Mouse (Mus musculus) stomach, embryonic 16.5 days (tissue): ENCODE results near the gene Necab2. TPM values are rescaled to one million over a fixed set of nuclear protein-coding genes. Genes with fewer than 3 reads are reported as not detected.

Experiments used
- ATAC-seq: fragments of 200-750 bp; cut with Nextera tagmentation; 2 replicates; pipeline ENCODE4 v1.8.0; 2017; ENCODE audit warnings: moderate number of reproducible peaks, moderate TSS enrichment; ENCODE audit not compliant: insufficient read depth, low FRiP score
- H3K27ac ChIP-seq: fragments of 300-500 bp; sonication (generic); 2 replicates; pipeline ENCODE4 v1.5.1; 2014; ENCODE audit warnings: low read length
- H3K27me3 ChIP-seq: fragments of 300-500 bp; sonication (generic); 2 replicates; pipeline ENCODE4 v1.6.1; 2014; ENCODE audit warnings: low read length, control low read depth, mixed read lengths; ENCODE audit not compliant: control insufficient read depth, insufficient read depth
- H3K36me3 ChIP-seq: fragments of 300-500 bp; sonication (generic); 2 replicates; pipeline ENCODE4 v1.6.1; 2014; ENCODE audit warnings: low read length; ENCODE audit not compliant: control insufficient read depth, insufficient read depth
- H3K4me1 ChIP-seq: fragments of 300-500 bp; sonication (generic); 2 replicates; pipeline ENCODE4 v1.6.1; 2014; ENCODE audit warnings: low read length, control low read depth, mixed read lengths; ENCODE audit not compliant: control insufficient read depth, insufficient read depth
- H3K4me2 ChIP-seq: fragments of 300-500 bp; sonication (generic); 2 replicates; pipeline ENCODE4 v1.6.1; 2014; ENCODE audit warnings: low read depth, low read length, mixed read lengths
- H3K4me3 ChIP-seq: fragments of 300-500 bp; sonication (generic); replicated peaks from 2 replicates; pipeline ENCODE4 v1.5.1; 2014; ENCODE audit warnings: mild to moderate bottlenecking, low read length
- H3K9ac ChIP-seq: fragments of 300-500 bp; sonication (generic); 2 replicates; pipeline ENCODE4 v1.6.1; 2014; ENCODE audit warnings: low read length
- H3K9me3 ChIP-seq: fragments of 300-500 bp; sonication (generic); replicated peaks from 2 replicates; pipeline ENCODE4 v1.6.1; 2016; ENCODE audit warnings: low read length, control low read depth; ENCODE audit not compliant: control insufficient read depth
- WGBS: fragments of 180-500 bp; shearing (Covaris S2); extraction: QIAGEN DNeasy Blood & Tissue Kit; methylation state at CpG from one replicate; pipeline ENCODE4 v1.1.7; 2014; 5-methylcytosine and 5-hydroxymethylcytosine counted together
- polyA plus RNA-seq: library from polyadenylated mRNA; unstranded; fragments of >200 nt; fragmentation: Nextera tagmentation; extraction: Ambion mirVana; gene quantifications from 2 replicates; pipeline ENCODE4 v1.2.1, GENCODE M21; 2015

Necab2 gene
- polyA plus RNA-seq, 1 experiment from 2014 or later, result 1.5 TPM

DNA sequence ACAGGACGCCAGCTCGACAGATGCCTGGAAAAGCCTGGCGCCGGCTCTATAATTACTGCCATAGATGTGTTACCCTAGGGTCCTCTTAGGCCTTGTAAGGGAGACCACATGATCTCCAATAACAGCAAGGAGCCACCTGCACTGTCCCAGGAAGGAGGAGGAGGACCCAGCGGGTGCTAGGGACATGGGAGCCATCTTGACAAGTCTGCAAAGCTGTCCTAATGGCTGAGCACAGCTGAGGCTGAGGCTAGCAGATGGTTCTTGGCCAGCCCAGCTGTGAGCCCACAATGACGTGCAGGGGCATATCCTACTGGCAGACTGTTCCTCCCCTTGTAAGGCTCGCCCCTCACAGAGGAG is 6.6 kb upstream of the Necab2 start:
- no peak for ATAC-seq
- Histone ChIP-seq H3K4me3 (no peak overlapping the region), H3K4me2 (peak overlapping the region; percentile 49; the same call in 1 of the 2 replicates)

DNA sequence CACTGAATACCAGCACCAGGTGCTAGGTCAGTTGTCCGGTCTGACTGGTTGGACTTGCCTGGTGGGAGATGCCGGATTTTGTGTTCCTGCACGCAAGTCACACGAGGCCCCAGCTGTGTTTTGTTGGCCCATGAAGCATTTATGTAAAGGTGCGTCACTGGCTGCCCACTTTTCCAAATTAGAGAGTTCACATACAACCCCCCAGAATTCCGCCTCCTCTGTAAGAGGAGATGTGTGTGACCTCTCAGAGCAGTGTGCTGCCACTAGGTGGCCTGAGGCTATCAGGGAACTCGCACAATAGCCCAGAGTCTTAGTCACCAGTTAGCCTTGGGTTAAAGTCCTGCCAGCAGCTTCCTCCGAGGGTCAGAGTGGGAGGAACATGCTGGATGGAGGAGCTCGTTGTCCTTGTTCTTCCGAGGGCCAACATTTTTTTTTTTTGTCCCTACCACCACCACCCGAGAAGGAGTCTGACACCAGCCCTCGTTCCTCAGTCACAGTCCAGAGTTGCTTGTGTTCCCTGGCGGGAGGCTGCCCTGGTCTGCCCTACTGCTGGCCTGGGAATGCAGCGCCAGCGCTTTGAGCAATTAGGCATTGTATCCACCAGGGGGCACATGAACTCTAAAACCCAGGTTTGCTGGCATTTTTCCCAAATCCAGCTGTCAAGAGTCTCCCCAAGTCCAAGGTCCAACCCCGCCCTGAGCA is 6.1 kb upstream of the Necab2 start:
- no peak overlapping the region for H3K9ac ChIP-seq
- no peaks in the 10 kb centered on the region for H3K36me3 ChIP-seq
- no peaks in the 10 kb centered on the region for H3K9me3 ChIP-seq
- H3K27ac ChIP-seq, result peak overlapping the region; percentile 79
- H3K27me3 ChIP-seq, result no peaks in the 10 kb centered on the region
- peak overlapping the region; percentile 25; the same call in 1 of the 2 replicates for H3K4me2 ChIP-seq
- H3K4me1 ChIP-seq, result peaks cover 19% of the 10 kb centered on the region
- WGBS, result 17% methylated on average over 16 of the region's 16 CpGs
- H3K4me3 ChIP-seq, result no peak overlapping the region
- ATAC-seq, result peak; percentile 52

More for the DNA sequence above, 6.6 kb upstream of the Necab2 start:
- Histone ChIP-seq H3K36me3 (no peaks in the 10 kb centered on the region), H3K27me3 (no peaks in the 10 kb centered on the region), H3K9me3 (no peaks in the 10 kb centered on the region), H3K4me1 (peaks cover 19% of the 10 kb centered on the region), H3K27ac (peak overlapping the region; percentile 65), H3K9ac (no peak overlapping the region)
- WGBS, result 66% methylated on average over 7 of the region's 7 CpGs

DNA sequence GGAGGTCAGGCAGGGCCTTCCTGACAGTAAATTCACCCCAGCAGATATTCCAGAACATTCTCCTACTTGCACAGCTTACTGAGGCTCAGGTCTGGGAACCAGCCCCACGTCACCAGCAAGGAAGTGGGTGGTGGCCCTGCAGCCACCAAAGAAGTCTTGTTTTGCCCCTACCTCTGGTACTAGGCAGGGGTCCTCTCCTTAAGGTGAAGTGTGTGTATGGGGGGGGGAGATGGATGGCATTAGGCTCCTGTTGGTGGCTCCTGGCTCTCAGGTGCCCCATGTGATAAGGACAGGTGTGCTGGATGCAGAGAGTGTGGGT is 5.6 kb upstream of the Necab2 start:
- H3K27me3 ChIP-seq, result no peaks in the 10 kb centered on the region
- no peak; the same call in 1 of the 2 replicates for ATAC-seq
- peak overlapping the region; percentile 25 for H3K4me2 ChIP-seq
- H3K36me3 ChIP-seq, result no peaks in the 10 kb centered on the region
- peaks cover 19% of the 10 kb centered on the region for H3K4me1 ChIP-seq
- no peak overlapping the region for H3K4me3 ChIP-seq
- peak overlapping the region; percentile 50; the same call in 1 of the 2 replicates for H3K9ac ChIP-seq
- 30% methylated on average over 1 of the region's 1 CpGs for WGBS
- peak overlapping the region; percentile 79 for H3K27ac ChIP-seq
- H3K9me3 ChIP-seq, result no peaks in the 10 kb centered on the region

DNA sequence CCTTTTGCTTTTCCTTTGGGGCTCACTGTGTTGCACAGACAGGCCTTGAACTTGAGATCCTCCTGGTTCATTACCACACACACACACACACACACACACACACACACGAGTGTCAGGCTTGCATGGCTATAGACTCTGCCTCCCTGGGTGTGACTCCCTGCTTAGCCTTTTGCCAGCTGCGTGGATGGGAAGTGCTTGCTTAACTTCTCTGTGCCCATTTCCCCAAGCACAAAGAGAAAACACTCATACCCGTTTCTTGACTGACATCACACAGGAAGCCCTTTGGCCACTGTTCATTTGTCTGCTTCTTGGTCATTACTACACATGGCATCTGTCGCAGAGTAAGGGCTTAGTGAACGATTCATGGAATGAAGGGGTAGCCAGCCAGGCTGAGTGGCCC is 4.5 kb upstream of the Necab2 start:
- Histone ChIP-seq H3K27me3 (0 out of 2 replicates have a peak, but pooled peaks cover under 1% of the 10 kb centered on the region), H3K4me2 (no peak overlapping the region), H3K9ac (no peak overlapping the region), H3K4me3 (no peak overlapping the region), H3K27ac (no peak overlapping the region), H3K9me3 (no peaks in the 10 kb centered on the region), H3K36me3 (no peaks in the 10 kb centered on the region), H3K4me1 (peaks cover 18% of the 10 kb centered on the region)
- 65% methylated on average over 5 of the region's 5 CpGs for WGBS
- no peak for ATAC-seq

DNA sequence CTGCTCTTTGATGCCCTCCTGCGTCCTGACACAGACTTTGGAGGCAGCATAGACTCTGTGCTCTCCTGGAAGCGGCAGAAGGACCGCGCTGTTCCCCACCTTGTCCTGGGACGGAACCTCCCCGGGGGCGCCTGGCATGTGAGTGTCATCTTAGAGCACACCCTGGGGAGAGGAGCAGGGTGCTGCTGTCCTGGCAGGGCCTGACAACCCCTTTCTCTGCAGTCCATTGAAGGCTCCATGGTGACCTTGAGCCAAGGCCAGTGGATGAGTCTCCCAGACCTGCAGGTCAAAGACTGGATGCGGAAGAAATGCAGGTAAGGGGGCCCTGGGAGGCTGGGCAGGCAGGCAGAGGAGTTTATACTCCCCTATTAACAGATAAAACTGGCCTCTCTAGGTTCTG is 3.5 kb upstream of the Necab2 start:
- no peaks in the 10 kb centered on the region for H3K9me3 ChIP-seq
- no peak overlapping the region for H3K4me3 ChIP-seq
- no peak for ATAC-seq
- peaks cover 9% of the 10 kb centered on the region for H3K27me3 ChIP-seq
- no peaks in the 10 kb centered on the region for H3K36me3 ChIP-seq
- 95% methylated on average over 8 of the region's 8 CpGs for WGBS
- no peak overlapping the region for H3K4me2 ChIP-seq
- peaks cover 14% of the 10 kb centered on the region for H3K4me1 ChIP-seq
- no peak overlapping the region for H3K9ac ChIP-seq
- H3K27ac ChIP-seq, result no peak overlapping the region

DNA sequence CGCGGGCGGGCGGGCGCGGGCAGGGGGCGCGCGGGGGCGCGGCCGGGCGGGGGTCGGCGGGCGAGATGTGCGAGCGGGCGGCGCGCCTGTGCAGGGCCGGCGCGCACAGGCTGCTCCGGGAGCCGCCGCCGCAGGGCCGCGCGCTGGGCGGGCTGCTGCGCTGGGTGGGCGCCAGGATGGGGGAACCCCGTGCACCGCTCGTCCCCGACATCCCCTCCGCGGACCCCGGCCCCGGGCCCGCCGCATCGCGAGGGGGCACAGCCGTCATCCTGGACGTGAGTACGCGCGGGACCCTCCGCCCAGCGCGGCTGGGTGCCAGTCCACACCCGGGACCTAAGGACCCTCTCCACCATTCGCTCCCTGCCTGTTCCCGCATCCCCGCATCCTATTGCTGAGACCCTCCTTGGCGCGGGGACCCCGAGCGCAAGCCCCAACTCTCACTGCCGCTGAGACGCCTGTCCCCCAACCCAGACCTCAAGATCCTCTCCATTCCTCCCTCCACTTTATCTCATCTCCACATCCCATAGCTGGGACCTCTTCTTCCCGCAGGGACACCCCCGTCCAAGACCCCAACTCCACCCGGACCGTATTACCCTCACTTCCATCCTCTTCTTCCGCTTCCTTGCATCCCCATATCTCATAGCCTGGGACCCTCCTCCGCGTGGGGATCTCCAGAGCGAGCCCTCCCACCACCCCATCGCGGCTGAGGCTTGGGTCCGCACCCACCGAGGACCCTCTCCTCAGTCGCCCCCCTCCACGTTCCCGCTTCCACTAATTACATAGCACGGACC is 666 bp downstream of the Necab2 start:
- H3K4me2 ChIP-seq, result peak overlapping the region; percentile 100
- peak overlapping the region; percentile 65 for H3K4me3 ChIP-seq
- peaks cover 16% of the 10 kb centered on the region for H3K27me3 ChIP-seq
- H3K9me3 ChIP-seq, result no peaks in the 10 kb centered on the region
- no peak overlapping the region for H3K27ac ChIP-seq
- 1% methylated on average over 53 of the region's 80 CpGs for WGBS
- ATAC-seq, result no peak
- H3K4me1 ChIP-seq, result peaks cover 5% of the 10 kb centered on the region
- H3K9ac ChIP-seq, result peak overlapping the region; percentile 78
- no peaks in the 10 kb centered on the region for H3K36me3 ChIP-seq

DNA sequence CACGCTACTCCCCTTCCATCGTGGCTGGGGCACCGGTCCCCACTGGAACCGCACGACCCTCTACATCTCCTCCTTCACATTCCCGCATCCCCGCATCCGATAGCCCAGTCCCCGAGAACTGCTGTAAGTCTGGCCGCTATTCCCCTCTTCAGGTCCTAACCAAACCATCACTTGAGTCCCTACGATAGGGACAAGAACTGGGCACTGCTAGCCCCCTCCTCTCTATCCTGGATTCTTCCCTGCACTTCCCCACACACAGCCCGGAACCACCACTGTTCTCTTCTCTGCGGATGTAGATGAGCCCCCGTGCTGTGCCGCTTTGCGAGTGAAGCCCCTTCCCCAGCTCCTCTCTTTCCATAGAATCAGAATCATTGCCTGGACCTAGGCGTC is 1.3 kb downstream of the Necab2 start:
- Histone ChIP-seq H3K4me3 (peak overlapping the region; percentile 65), H3K4me2 (peak overlapping the region; percentile 100; the same call in 1 of the 2 replicates), H3K9me3 (no peaks in the 10 kb centered on the region), H3K27ac (no peak overlapping the region), H3K9ac (no peak overlapping the region), H3K36me3 (no peaks in the 10 kb centered on the region), H3K27me3 (peaks cover 16% of the 10 kb centered on the region), H3K4me1 (peaks cover 5% of the 10 kb centered on the region)
- no peak for ATAC-seq
- 6% methylated on average over 17 of the region's 17 CpGs for WGBS

DNA sequence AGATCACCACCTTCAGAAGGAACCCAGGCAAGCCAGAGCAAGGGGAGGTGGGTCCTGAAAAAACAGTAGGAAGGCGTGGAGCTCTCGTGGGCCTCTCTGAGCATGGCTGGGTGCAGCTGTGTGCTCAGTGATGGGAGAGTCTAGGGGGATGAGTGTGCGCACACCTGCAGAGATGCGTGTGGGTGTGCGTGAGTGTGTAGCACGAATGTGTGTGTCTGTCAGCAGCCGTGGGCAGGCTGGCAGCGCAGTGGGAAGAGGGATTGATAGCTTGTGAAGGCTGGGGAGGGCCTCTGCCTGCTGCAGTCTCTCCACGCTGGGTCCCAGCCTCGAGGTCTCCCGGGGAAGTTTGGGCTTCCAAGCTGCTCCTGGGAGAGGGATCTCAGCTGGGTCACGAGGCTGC is 3.1 kb downstream of the Necab2 start:
- WGBS, result 70% methylated on average over 12 of the region's 12 CpGs
- H3K27me3 ChIP-seq, result peaks cover 16% of the 10 kb centered on the region
- ATAC-seq, result no peak

DNA sequence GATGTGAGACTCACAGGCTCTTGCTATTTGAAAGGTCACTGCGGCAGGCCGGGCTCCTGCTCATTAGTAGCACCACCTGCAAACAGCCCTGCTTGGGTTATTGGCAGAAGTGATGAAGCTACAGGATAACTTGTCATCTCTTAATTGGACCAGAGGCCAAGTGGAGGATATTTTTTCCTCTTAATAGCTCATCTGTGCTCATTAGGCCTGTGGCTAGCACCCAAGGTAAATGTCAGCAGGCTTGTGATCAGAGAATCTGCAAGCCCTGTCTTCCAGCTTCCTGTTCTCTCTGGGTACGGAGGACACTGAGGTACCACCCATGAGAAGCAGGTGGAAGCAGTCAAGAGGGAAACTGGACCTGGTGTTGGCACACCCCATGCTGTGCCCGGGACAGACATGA is 4.6 kb downstream of the Necab2 start:
- peaks cover 16% of the 10 kb centered on the region for H3K27me3 ChIP-seq
- H3K9me3 ChIP-seq, result no peaks in the 10 kb centered on the region

More for the DNA sequence above, 3.1 kb downstream of the Necab2 start:
- Histone ChIP-seq H3K4me1 (peaks cover 5% of the 10 kb centered on the region), H3K9me3 (no peaks in the 10 kb centered on the region), H3K4me2 (no peak overlapping the region), H3K27ac (no peak overlapping the region), H3K9ac (no peak overlapping the region), H3K4me3 (no peak overlapping the region), H3K36me3 (no peaks in the 10 kb centered on the region)

More for the DNA sequence above, 4.6 kb downstream of the Necab2 start:
- no peak overlapping the region for H3K27ac ChIP-seq
- no peak overlapping the region for H3K9ac ChIP-seq
- H3K4me2 ChIP-seq, result no peak overlapping the region
- no peak overlapping the region for H3K4me3 ChIP-seq
- ATAC-seq, result no peak
- H3K36me3 ChIP-seq, result no peaks in the 10 kb centered on the region
- peaks cover 3% of the 10 kb centered on the region for H3K4me1 ChIP-seq
- WGBS, result 87% methylated on average over 4 of the region's 4 CpGs
